Mouse (Mus musculus): ENCODE measurements around the gene Crls1.

Crls1 gene

GRCm38 (mm10) chr2:132846407-132847358 is at the start of gene Crls1:
TSS of gene Crls1 (plus strand) at chr2:132846666.
- peak; percentile 95 for DNase-seq (ENCODE audit: low spot score in 2 of 2)

DNA sequence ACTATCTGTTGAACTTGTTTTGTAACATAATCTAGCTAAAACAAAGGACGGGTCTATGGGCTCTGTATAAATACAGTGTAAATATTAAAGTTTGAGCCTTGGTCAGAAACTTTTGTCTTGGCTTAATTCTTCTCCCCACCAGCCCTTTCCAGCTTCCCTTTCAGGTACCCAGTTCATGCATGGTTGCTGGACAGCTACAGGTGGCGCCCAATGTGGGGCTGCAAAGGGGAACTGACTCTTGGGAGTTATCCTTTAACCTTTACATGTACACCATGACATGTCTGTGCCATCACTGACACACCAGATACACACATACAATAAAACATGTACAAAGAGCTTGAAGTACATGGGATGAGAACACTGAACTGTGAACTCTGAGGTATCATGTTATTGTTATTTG is 43.5 kb upstream of the Crls1 start:
- no peak for DNase-seq (ENCODE audit: low spot score in 2 of 2)

DNA sequence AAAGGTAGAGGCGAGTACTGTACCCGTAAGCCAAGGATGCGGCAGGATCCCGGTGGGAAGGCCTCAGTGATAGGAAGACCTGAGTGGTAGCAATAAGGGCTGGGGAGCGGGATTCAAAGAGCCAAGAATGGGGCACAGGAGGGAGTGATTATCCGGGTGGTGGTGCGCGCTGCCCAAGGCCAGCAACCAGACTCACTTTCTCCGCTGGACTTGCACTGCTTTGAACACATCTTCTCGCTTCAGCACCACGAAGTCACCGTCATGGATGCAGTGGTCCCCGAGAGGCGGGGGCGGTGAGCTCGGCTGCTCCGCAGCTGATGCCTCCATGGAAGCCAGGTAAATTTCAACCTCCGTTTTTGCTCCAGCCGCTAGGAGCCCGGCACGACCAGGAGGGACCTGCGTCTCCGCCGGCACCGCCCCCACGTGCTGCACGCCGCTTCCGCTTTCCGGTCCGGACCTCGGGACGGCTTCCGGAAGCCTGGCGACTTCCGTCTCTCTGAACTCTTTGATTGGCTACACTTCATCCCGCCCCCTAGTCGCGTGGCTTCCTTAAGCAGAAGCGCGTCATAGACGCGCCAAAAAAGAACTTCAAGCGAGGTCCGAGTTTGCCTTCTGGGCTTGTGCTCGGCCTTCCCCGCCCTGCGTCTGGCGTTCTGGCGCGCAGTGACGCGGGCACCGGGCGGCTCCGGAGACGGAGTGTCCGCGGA is 30.7 kb upstream of the Crls1 start, which contains the start of the genes Trmt6 and Mcm8:
Trmt6 (minus strand) TSS at position 448 of the 707 bp plus-strand sequence.
Mcm8 (plus strand) TSS at position 534 of the 707 bp plus-strand sequence.
- DNase-seq (ENCODE audit: low spot score in 2 of 2) = peak; percentile 89 to 91

- no peak for DNase-seq (ENCODE audit: low spot score in 2 of 2)
Measured at GRCm38 (mm10) chr2:132841071-132841470, 5.4 kb upstream of the Crls1 start.

GRCm38 (mm10) chr2:132847581-132847980 is 1.1 kb downstream of the Crls1 start:
- no peak for DNase-seq (ENCODE audit: low spot score in 2 of 2)

GRCm38 (mm10) chr2:132848361-132848760 is 1.9 kb downstream of the Crls1 start:
- no peak for DNase-seq (ENCODE audit: low spot score in 2 of 2)

- no peak for DNase-seq (ENCODE audit: low spot score in 2 of 2)
Measured at GRCm38 (mm10) chr2:132849141-132849540, 2.7 kb downstream of the Crls1 start.

GRCm38 (mm10) chr2:132853051-132853450 is 6.6 kb downstream of the Crls1 start:
- no peak for DNase-seq (ENCODE audit: low spot score in 2 of 2)

GRCm38 (mm10) chr2:132856333-132856732 is 9.9 kb downstream of the Crls1 start:
- no peak for DNase-seq (ENCODE audit: low spot score in 2 of 2)

DNA sequence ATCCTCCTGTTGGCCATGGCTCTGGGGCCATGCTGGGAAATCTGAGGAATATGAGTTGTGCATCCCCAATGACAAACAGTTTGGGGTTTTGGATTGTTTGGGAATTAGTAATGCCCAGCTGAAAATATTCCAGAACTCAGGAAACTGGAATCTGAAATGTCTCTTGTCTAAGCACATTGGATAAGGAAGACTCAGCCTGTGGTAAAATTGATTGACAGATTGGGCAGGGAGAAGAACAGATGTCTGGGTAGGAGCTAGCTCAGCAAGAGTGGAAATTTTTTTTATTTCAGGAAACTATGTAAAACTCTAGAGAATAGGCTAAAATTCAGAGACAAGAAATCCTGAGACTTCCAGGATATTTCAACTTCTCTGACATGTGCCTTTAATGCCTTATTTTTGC is 14.0 kb downstream of the Crls1 start:
- DNase-seq (ENCODE audit: low spot score in 2 of 2) = no peak

GRCm38 (mm10) chr2:132861456-132861855 is 15.0 kb downstream of the Crls1 start:
- DNase-seq (ENCODE audit: low spot score in 2 of 2) = no peak

DNA sequence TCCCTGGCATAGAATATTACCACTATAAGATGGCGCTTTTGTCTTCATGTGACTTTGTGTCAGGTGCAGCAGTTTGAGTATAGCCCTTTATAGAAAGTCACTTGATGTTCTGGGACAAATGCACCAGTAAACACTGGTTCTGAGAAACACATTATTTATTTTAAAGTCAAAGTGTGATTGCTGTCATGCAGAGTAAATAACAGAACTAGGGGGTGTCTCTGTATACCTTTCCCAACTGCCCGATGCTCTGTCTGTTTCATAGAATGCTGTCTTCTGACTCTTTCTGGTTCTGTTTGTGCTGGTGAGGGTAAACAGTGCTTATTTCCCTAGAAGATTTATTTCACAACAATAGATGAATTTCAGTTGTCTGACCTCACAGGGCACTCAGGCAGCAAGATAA is 16.9 kb downstream of the Crls1 start:
- DNase-seq (ENCODE audit: low spot score in 2 of 2) = no peak

- DNase-seq (ENCODE audit: low spot score in 2 of 2) = no peak
Measured at GRCm38 (mm10) chr2:132867521-132867920, 21.1 kb downstream of the Crls1 start.

- no peak for DNase-seq (ENCODE audit: low spot score in 2 of 2)
Measured at GRCm38 (mm10) chr2:132869682-132870081, 23.2 kb downstream of the Crls1 start.

DNA sequence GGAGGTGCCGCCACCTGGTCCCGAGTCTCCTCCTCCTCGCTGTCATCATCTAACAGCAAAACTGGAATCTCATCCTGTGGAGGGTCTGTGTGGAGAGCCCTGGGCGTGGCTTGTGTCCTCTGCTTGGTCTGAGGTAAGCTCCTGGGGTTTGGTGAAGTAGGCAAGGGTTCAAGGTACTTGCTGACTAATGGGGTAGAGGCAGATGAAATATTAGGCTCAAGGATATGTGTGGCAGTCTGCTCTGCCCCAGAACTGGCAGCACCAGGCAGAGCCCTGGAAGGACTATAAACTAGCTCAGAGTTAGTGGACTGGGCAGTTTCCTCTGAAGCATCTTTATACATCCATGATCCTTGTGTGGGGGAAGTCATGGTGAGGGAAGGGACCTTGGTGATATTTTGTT is 23.8 kb downstream of the Crls1 start:
- DNase-seq (ENCODE audit: low spot score in 2 of 2) = no peak

- DNase-seq (ENCODE audit: low spot score in 2 of 2) = no peak
Measured at GRCm38 (mm10) chr2:132871663-132872062, 25.2 kb downstream of the Crls1 start.

- no peak for DNase-seq (ENCODE audit: low spot score in 2 of 2)
Measured at GRCm38 (mm10) chr2:132873657-132874326, 27.3 kb downstream of the Crls1 start.

DNA sequence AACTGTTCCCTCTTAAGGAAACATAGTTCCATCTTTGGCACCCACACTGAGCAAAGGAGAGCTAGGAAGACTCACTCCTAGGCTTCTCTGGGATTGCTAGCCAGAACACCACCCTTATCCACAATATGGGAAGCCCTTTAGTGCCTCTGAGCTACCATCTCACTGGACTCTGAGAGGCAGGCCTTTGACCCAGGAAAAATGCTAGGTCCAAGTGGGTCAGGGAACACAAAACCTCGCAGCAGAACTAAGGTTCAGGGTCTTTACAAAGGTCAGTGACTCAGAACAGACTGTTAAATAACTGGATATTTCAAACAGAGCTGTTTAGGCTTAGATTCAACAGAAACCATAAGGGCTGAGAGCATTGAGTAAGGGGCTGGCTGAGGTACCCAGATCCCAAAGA is 30.5 kb downstream of the Crls1 start:
- no peak for DNase-seq (ENCODE audit: low spot score in 2 of 2)

GRCm38 (mm10) chr2:132879261-132880044 is 33.0 kb downstream of the Crls1 start:
- peak; percentile 8 to 18 for DNase-seq (ENCODE audit: low spot score in 2 of 2)

GRCm38 (mm10) chr2:132880844-132881645 is 34.6 kb downstream of the Crls1 start, which contains the start of gene Lrrn4:
TSS of gene Lrrn4 (minus strand) at chr2:132880891.
- DNase-seq (ENCODE audit: low spot score in 2 of 2) = no peak
